Mouse (Mus musculus) 3134 (cell line): ENCODE measurements around the gene Fbxl17.
A peak's percentile ranks its signal among the peaks of the same experiment; 100 is the strongest.

ENCODE experiments used
- DNase-seq: peaks from one replicate; pipeline ENCODE4 v3.0.0-alpha.2; 2011; ENCODE audit warnings: low spot score; ENCODE audit not compliant: insufficient read length; ENCODE audit errors: extremely low read depth

The Fbxl17 gene

DNA sequence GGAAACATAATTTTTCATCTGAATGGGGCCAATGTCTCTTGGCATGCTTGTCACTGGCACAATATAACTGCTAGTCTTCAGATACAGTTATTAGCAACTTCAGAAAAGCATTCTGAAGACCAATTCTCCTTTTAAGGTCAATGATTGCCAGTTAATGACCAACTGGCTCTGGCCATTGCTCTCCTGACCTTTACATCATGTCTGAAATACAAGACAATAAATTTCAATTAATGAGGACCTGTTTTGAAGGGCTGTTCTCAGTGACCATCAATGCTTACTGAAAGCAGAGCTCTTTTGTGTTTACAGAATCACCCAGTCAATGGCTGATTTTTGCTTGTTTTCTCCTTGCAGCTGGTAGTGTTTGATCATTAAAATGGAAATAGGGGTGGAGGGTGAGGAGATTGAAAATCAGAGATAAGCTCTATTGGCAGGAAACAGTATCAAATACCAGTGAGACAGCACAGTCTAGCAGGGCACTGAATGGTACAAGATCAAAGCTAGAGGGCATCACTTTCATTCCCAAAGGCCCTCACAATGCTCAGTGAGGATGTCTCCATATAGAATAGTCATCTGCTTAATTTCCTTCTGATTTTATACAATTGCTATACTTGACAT lies 95.9 kb downstream of the Fbxl17 start:
- no peak for DNase-seq

DNA sequence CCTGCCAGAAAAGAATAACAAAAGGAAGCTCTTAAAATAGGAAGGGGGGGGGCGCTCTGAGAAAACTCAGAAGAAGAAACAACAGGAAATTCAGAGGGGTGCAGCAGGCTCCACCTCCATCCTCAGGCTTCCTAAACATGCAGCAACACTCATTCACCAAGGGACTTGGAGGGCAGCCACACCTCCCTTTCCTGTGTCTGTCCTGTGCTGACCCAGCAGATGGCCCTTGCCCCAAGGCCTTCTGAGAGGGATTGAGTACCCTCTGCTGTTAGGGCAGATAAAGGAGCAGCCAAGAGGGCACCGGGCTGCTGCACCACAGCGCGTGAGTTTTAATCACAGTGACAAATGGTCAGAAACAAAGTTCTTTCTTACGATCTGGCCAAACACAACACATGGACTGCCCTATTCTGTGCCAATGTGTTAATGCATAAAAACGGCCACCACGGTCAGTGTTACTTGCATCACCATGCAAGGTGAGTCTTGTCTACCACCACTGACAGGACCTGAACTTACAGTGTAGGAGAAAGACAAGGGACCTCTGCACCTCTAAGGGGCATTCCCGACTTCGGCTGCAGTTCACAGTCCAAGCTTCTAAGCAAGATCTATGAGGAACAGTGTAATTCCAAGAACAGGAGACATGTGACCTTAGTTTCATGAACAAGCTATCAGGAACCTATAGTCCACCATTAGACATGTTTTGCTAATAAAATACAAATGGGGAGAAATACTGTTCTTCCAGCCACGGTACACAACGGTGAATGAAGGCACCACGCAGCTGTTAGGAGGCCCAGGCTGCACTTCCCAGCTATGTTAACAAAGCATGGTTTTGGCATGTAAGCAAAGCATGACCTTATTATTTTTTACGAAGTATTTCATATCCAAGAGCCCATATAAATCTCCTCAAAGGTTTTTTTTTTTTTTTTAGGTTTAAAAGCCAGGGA lies 96.8 kb downstream of the Fbxl17 start:
- DNase-seq: no peak

DNA sequence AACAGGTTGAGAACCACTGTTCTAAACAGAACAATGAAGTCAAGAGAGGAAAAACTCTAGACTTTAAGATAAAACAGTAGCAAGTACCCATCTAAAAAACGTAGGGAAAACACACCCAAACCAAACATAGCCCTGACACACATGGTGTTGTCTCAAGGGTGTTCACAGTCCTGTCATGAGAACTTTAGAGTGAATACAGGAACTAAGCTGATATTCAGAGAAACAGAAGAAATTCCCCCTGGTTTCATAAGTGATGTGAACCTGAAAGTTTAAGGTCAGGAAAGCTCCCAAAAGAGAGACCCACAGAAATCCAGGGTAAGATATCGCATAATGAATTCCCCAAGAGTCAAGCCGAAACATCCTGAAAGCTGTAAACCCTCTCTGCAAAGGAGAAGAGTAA lies 97.6 kb downstream of the Fbxl17 start:
- no peak for DNase-seq

DNA sequence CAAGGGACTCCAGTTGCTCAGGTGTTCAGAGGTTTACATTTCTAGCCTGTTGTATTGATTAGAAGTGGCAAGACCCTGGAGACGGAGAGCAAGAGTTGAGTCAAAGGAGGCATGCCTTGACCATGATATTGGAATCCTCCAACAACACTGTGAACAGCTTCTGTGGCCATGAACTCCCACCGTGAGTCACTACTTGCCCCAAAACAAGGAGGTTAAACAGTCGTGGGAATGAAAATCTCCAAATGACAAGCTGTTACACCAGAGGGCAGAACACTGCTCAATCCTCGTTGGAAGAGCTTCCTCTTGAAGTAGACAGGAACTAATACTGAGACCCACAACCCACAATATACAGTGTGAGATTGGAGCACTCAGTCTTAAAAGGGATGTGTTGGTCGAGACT lies 99.2 kb downstream of the Fbxl17 start:
- no peak for DNase-seq

DNA sequence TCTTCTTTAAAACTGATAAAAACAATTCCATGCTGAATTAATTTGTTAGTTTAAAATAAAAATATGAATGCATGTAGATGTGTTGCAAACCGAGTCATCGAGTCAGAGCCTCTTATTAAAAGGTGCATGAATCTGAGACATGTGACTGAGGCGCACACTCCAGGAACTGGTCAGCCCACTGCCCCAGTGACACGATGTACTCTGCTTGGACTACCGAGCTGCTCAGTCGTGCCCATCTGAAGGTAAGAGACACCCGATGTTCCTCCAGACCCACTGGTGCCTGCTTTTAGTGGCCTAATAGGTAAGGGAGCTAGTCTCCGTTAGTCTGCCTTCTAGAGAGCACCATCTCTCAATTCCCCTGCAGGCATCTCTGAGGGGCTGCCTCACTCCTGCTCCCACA lies 100.0 kb downstream of the Fbxl17 start:
- DNase-seq: no peak

DNA sequence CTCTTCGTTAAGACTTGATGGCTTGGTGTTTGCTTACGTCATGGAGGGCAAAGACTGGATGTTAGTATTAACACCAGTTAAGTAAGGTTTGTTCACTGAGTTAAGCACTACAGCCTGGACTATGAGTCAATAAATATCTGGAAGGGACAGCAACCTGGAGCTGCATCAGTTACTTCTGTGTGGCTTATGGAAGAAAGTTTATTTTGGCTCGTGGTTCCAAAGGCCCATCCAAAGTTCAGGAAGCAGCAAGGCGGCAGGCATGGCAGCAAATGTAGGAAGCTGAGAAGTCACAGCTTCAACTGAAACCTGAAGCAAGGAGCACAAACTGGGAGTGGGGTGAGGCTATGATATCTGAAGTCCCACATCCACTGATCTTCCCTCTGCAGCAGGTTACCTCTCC lies 108.3 kb downstream of the Fbxl17 start:
- DNase-seq: no peak

GRCm38 (mm10) chr17:63390951-63391350 lies 108.9 kb downstream of the Fbxl17 start:
- DNase-seq: no peak

DNA sequence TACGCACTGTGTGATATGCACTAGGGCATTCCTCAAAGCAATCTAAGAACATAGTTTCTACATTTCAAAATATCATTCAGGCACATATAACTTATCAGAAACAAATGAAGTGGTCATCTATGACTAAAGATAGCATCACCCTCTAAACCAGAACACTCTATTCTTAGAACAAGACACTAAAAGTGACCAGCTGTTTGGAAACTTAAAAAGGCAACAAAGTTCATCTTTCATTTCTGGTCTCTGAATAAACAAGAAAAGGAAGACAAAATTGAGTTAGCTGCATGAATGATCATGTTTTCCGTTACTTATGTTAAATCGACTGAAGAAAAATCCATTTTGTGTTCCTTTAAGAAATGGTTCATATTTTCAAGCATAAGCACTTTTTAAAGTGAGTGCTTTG lies 128.8 kb downstream of the Fbxl17 start:
- DNase-seq: no peak

DNA sequence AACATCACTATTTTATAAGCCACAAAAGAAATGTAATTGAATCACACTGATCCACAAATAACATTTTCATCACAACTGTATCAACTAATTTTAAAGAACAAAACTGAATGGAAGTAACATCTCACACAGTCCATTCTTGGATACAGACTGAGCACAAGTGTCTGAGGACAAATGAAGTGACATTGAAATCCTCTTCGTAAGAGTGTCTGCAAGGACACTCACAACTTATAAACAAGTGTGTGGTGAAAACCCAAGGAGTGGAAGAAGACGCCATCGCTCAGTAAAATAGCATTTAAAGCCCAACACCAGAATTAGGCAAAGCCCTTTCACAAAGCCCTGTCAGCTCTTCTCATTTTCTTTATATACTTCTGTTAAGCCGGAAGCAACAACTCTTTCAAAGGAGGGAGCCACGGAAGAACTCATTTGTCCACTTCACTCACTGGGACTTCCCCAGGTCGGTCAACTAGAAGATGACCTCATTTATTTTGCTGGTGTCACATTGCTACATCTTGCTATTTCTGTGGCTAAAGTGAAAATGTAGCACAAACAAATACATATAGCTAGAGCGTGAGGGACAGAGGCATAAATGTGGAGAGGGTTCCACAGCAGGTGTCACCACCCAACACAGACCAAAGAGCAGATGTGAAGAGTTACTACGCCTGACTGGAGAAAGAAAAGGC lies 130.0 kb downstream of the Fbxl17 start:
- no peak for DNase-seq

GRCm38 (mm10) chr17:63367476-63367875 lies 132.3 kb downstream of the Fbxl17 start:
- no peak for DNase-seq

GRCm38 (mm10) chr17:63366045-63366444 lies 133.8 kb downstream of the Fbxl17 start:
- no peak for DNase-seq

- DNase-seq: no peak
These were observed 135.2 kb downstream of the Fbxl17 start for GRCm38 (mm10) chr17:63364605-63365004.

- DNase-seq: peak; percentile 59
These were observed 137.6 kb downstream of the Fbxl17 start for GRCm38 (mm10) chr17:63362196-63362595.

- no peak for DNase-seq
These were observed 138.1 kb downstream of the Fbxl17 start for GRCm38 (mm10) chr17:63361679-63362078.

- no peak for DNase-seq
These were observed 141.0 kb downstream of the Fbxl17 start for GRCm38 (mm10) chr17:63358837-63359236.

DNA sequence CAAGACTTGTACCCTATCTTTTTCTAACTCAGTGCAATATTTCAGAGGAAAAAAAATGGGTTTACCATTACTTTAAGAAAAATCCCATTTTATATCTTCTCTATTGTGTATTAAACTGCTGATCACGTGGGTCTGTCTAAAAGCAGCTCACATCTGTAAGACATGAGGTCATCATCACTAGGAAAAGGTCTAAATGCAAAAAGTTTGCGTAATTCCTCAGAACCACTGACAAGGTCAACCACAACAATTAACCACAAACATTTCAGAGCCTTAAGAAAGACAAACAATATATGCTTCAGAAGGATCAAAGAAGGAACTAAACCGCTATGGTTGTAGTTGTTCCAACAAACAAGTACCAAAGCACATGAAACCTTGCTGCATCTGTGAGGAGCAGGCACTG lies 143.6 kb downstream of the Fbxl17 start:
- peak; percentile 16 for DNase-seq

GRCm38 (mm10) chr17:63352634-63353195 lies 147.1 kb downstream of the Fbxl17 start:
- no peak for DNase-seq

DNA sequence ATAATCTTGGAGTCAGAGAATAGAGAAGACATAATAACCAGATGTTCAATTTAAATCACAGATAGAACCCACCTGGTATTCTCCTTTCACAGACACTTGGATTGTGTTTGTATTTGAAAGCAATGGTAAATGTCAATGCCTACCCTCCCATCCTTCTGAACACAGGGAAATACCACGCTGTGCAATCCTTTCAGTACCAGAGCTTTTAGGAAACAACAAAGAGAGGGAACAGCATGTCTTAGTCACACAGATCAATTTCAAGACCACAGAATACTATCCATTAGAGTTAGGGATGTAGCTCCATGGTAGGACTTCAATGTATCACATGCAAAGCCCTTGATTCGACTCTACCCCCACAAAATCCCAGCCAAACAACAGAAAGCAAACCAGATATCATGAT lies 148.1 kb downstream of the Fbxl17 start:
- no peak for DNase-seq

DNA sequence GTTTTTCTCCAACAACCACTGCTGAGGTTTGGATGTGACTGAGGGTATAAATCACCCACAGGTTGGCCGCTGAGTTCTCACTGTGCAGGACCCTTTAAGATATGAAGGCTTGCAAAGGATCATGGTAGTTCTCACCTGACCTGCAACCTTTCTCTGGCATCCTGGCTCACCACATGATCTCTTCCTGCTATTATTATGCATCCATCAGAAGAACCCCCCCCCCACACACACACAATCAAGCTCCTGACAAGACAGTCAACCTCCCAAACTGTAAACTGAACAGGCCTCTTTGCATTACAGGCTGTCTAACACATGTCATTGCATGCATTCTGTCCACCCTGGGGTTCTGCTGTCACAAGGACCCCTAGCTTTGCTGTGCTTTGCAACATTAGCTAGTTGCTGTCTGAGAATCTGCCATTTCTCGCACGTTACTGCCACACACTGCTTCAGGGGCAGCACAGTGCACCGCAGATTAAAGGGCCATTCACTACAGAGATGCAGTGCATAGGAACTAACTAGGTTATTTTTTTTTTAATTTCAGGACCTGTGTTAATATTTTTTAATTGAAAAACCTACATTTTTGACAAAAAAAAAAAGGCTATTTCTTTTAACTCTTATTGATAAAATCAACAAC lies 148.8 kb downstream of the Fbxl17 start:
- no peak for DNase-seq

GRCm38 (mm10) chr17:63344101-63344500 lies 155.7 kb downstream of the Fbxl17 start:
- DNase-seq: no peak

GRCm38 (mm10) chr17:63343076-63343475 lies 156.7 kb downstream of the Fbxl17 start:
- DNase-seq: no peak
